Mouse (Mus musculus) spleen, adult 2 months (tissue): ENCODE measurements around the gene Cox16. TPM values are rescaled to one million over a fixed set of nuclear protein-coding genes. Genes with fewer than 3 reads are reported as not detected.
"Not testable (repeated sequence)": the region's sequence is repeated elsewhere in the genome, so short reads cannot be mapped to it uniquely, and the experiment has no call there.

Source experiments
- DNase-seq, 2 experiments: peaks; one replicate each; pipeline versions ENCODE4 v3.0.0 to v3.0.0-alpha.2; 2012 to 2021; ENCODE audit warnings: low spot score in 2 of 2, low read depth in 1 of 2
- H3K27ac ChIP-seq: fragments of 200-500 bp; 2 replicates; pipeline ENCODE4 v1.5.1; 2012; ENCODE audit warnings: low read length, inconsistent platforms; ENCODE audit not compliant: insufficient read depth
- H3K27me3 ChIP-seq: fragments of 200-500 bp; 2 replicates; pipeline ENCODE4 v1.6.1; 2012; ENCODE audit warnings: mild to moderate bottlenecking, moderate library complexity, low read length, inconsistent platforms; ENCODE audit not compliant: control insufficient read depth, insufficient read depth
- H3K36me3 ChIP-seq: fragments of 200-500 bp; 2 replicates; pipeline ENCODE4 v1.6.1; 2012; ENCODE audit warnings: mild to moderate bottlenecking, low read length, inconsistent platforms; ENCODE audit not compliant: control insufficient read depth, insufficient read depth
- H3K4me1 ChIP-seq: fragments of 200-500 bp; 2 replicates; pipeline ENCODE4 v1.6.1; 2011; ENCODE audit warnings: inconsistent platforms; ENCODE audit not compliant: control insufficient read depth, insufficient read depth, insufficient read length
- H3K4me3 ChIP-seq: fragments of 200-500 bp; 2 replicates; pipeline ENCODE4 v1.5.1; 2011; ENCODE audit warnings: mild to moderate bottlenecking, inconsistent platforms; ENCODE audit not compliant: insufficient read depth, insufficient read length; ENCODE audit errors: extremely low read depth
- CTCF ChIP-seq: fragments of 200-500 bp; IDR thresholded peaks from 2 replicates; pipeline ENCODE4 v1.5.1; 2011; ENCODE audit warnings: mild to moderate bottlenecking, inconsistent platforms; ENCODE audit not compliant: insufficient read depth, insufficient read length, insufficient replicate concordance; ENCODE audit errors: extremely low read depth
- POLR2A ChIP-seq: fragments of 200-500 bp; IDR thresholded peaks from 2 replicates; pipeline ENCODE4 v1.6.1; 2011; ENCODE audit warnings: low read depth, low read length, inconsistent platforms
- WGBS: fragments of 180-500 bp; shearing (Covaris S2); methylation state at CpG from one replicate; pipeline ENCODE4 v1.1.7; 2018; 5-methylcytosine and 5-hydroxymethylcytosine counted together
- polyA plus RNA-seq: library from polyadenylated mRNA; depleted of rRNA; stranded (reverse); fragments of >200 nt; gene quantifications from 2 replicates; pipeline ENCODE4 v1.2.3, GENCODE M21; 2012

Cox16 gene
- polyA plus RNA-seq, 1 experiment: 47.6 TPM

- no peaks in the 10 kb centered on the region for H3K4me1 ChIP-seq
- peak; percentile 3 to 29 for DNase-seq
- no peak for TF ChIP-seq POLR2A
- peak; percentile 25; the same call in 1 of the 2 replicates for TF ChIP-seq CTCF
- H3K27ac ChIP-seq: no peak overlapping the region
- H3K27me3 ChIP-seq: no peaks in the 10 kb centered on the region
- no peaks in the 10 kb centered on the region for H3K36me3 ChIP-seq
- H3K4me3 ChIP-seq: no peak overlapping the region
- WGBS: 18% methylated on average over 1 of the region's 1 CpGs
Observed at GRCm38 (mm10) chr12:81402187-81402586, 82.7 kb downstream of the Cox16 start.

GRCm38 (mm10) chr12:81379364-81379763 is 105.6 kb downstream of the Cox16 start, which contains the start of gene Gm4787:
Gene Gm4787, minus strand, starts transcription at chr12:81379464.
- not testable (repeated sequence) for H3K4me3 ChIP-seq, DNase-seq, H3K4me1 ChIP-seq, H3K27ac ChIP-seq, H3K27me3 ChIP-seq, H3K36me3 ChIP-seq
- 88% methylated on average over 1 of the region's 1 CpGs for WGBS

DNA sequence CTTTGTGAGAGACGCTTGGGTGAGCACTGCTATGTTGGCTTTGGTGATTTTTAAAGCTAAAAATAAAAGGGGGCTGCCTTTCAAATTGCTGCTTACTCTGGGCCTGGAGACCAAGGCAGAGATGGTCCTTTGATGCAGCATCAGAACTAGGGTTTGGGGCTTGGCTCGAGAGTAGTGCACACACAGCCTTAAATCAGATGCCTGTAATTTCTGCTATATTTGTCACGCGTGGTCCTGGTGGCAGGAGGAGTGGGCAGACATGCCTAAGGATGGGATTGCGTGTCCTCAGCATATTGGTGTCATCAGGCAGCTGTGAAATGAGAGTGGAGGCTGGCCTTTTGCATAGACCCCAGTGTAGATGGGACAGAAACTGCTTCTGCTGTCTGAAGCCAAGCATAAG is 151.1 kb downstream of the Cox16 start:
- no peak for DNase-seq
- Histone ChIP-seq H3K27me3 (peaks cover 9% of the 10 kb centered on the region), H3K4me1 (no peaks in the 10 kb centered on the region), H3K4me3 (no peak overlapping the region), H3K27ac (no peak overlapping the region), H3K36me3 (no peaks in the 10 kb centered on the region)
- no peak for TF ChIP-seq CTCF
- TF ChIP-seq POLR2A: no peak
- 86% methylated on average over 5 of the region's 5 CpGs for WGBS

GRCm38 (mm10) chr12:81332875-81333421 is 152.0 kb downstream of the Cox16 start, which contains the start of gene Slc8a3:
Gene Slc8a3, minus strand, starts transcription at chr12:81333180.
- no peaks in the 10 kb centered on the region for H3K36me3 ChIP-seq
- H3K4me1 ChIP-seq: no peaks in the 10 kb centered on the region
- no peak for TF ChIP-seq CTCF
- no peak for TF ChIP-seq POLR2A
- no peak for DNase-seq
- H3K4me3 ChIP-seq: no peak within 1 kb of the TSS
- no peak within 1 kb of the TSS for H3K27ac ChIP-seq
- peaks cover 9% of the 10 kb centered on the region for H3K27me3 ChIP-seq
- WGBS: 3% methylated on average over 47 of the region's 47 CpGs

DNA sequence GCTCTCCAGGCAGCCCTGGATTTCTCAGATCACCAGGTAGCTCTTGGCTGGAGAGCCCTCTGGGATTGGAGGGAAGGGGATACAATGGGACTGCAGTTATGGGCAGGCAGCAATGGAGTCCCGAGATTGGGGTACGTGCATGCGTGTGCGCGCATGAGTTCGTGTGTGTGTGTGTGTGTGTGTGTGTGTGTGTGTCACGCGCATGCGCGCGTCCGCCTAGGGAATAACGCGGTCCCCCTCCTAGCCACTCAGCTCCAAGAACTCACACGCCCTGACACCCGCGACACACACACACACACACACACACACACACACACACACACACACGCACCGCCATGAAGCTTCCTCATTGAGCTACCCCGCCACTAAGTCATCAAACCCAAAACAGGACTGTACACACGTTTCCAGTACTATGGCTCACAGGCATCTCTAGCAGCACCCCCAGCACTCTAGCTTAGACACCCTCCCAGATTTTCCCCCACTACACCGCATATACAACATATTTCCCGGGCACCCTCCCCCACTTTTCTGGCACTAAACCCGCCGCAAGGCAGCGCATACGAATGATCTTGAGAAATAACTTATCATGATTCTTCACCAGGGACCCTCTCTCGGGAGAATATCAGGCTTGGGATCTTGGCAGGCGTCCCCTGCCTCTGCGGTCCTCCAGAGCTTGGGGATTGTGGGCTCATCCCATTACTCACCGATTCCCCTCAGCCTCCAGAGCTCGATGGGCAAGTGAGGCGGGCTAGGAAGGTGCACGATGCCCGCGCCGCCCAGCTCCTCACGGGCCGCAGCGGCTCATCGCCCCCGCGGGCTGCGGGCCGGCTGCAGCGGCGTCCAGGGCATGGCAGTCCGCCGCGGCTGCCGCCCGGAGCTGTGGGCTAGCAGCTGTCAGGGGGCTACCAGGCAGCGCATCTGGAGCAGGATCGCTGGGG is 152.7 kb downstream of the Cox16 start:
- H3K4me3 ChIP-seq: no peak overlapping the region
- TF ChIP-seq CTCF: no peak
- TF ChIP-seq POLR2A: no peak
- no peak for DNase-seq
- H3K36me3 ChIP-seq: no peaks in the 10 kb centered on the region
- 4% methylated on average over 39 of the region's 54 CpGs for WGBS
- H3K27ac ChIP-seq: no peak overlapping the region
- no peaks in the 10 kb centered on the region for H3K4me1 ChIP-seq
- peaks cover 9% of the 10 kb centered on the region for H3K27me3 ChIP-seq

GRCm38 (mm10) chr12:81331046-81331638 is 153.8 kb downstream of the Cox16 start:
- no peak for DNase-seq
- Histone ChIP-seq H3K27me3 (peaks cover 9% of the 10 kb centered on the region), H3K36me3 (no peaks in the 10 kb centered on the region), H3K4me1 (no peaks in the 10 kb centered on the region), H3K27ac (no peak overlapping the region), H3K4me3 (no peak overlapping the region)
- TF ChIP-seq POLR2A (no peak), CTCF (no peak)
- WGBS: 52% methylated on average over 5 of the region's 5 CpGs
